Mouse (Mus musculus): Measurements from ENCODE around the gene Ash1l. TPM values are rescaled to one million over a fixed set of nuclear protein-coding genes. Genes with fewer than 3 reads are reported as not detected.

The Ash1l gene
- polyA plus RNA-seq, 1 experiment from 2014 or later, result 13.6 TPM

Other genes with a start within 250 kb of the Ash1l start
- gene Rit1, start 233.8 kb upstream of the Ash1l start, polyA plus RNA-seq (2014; fragmentation: Nextera tagmentation; extraction: Ambion mirVana), result 57.8 and 59.0 TPM in 2 replicates
- gene Syt11, start 175.5 kb upstream of the Ash1l start, polyA plus RNA-seq (2014; fragmentation: Nextera tagmentation; extraction: Ambion mirVana), result 188 and 214 TPM in 2 replicates
- 12.3 and 13.6 TPM in 2 replicates for gene Gon4l, start 115.4 kb upstream of the Ash1l start, polyA plus RNA-seq (2014; fragmentation: Nextera tagmentation; extraction: Ambion mirVana)
- gene Msto1, start 36.6 kb upstream of the Ash1l start, polyA plus RNA-seq (2014; fragmentation: Nextera tagmentation; extraction: Ambion mirVana), result 46.5 and 51.9 TPM in 2 replicates
- gene Dap3, start 559 bp downstream of the Ash1l start, polyA plus RNA-seq (2014; fragmentation: Nextera tagmentation; extraction: Ambion mirVana), result 147 and 159 TPM in 2 replicates
- gene Rusc1, start 142.7 kb downstream of the Ash1l start, polyA plus RNA-seq (2014; fragmentation: Nextera tagmentation; extraction: Ambion mirVana), result 49.7 and 65.0 TPM in 2 replicates
- not detected in 2 replicates for gene Gm43738, start 150.5 kb downstream of the Ash1l start, polyA plus RNA-seq (2014; fragmentation: Nextera tagmentation; extraction: Ambion mirVana)
- 337 and 389 TPM in 2 replicates for gene Fdps, start 151.3 kb downstream of the Ash1l start, polyA plus RNA-seq (2014; fragmentation: Nextera tagmentation; extraction: Ambion mirVana)
- 0.06 TPM in 1 of 2 replicates, not detected in the other for gene Pklr, start 185.5 kb downstream of the Ash1l start, polyA plus RNA-seq (2014; fragmentation: Nextera tagmentation; extraction: Ambion mirVana)
- gene Hcn3, start 209.6 kb downstream of the Ash1l start, polyA plus RNA-seq (2014; fragmentation: Nextera tagmentation; extraction: Ambion mirVana), result 9.4 and 13.0 TPM in 2 replicates
- 17.0 and 17.9 TPM in 2 replicates for gene Clk2, start 214.2 kb downstream of the Ash1l start, polyA plus RNA-seq (2014; fragmentation: Nextera tagmentation; extraction: Ambion mirVana)
- gene Scamp3, start 226.9 kb downstream of the Ash1l start, polyA plus RNA-seq (2014; fragmentation: Nextera tagmentation; extraction: Ambion mirVana), result 90.5 and 104 TPM in 2 replicates
- gene Fam189b, start 232.5 kb downstream of the Ash1l start, polyA plus RNA-seq (2014; fragmentation: Nextera tagmentation; extraction: Ambion mirVana), result 14.7 and 21.7 TPM in 2 replicates